Mouse (Mus musculus) left cerebral cortex, adult 9 months (tissue): ENCODE results near the gene Pawr.

Source experiments
- DNase-seq, 2 experiments: peaks; one replicate each; pipeline ENCODE4 v3.0.0; 2022; ENCODE audit warnings: low spot score in 2 of 2

Gene Pawr

GRCm38 (mm10) chr10:108356601-108357187 is 24.8 kb downstream of the Pawr start:
- no peak for DNase-seq

GRCm38 (mm10) chr10:108359974-108360373 is 28.1 kb downstream of the Pawr start:
- no peak for DNase-seq

- no peak for DNase-seq
These were observed 28.9 kb downstream of the Pawr start for GRCm38 (mm10) chr10:108360801-108361200.

GRCm38 (mm10) chr10:108361419-108362155 is 29.7 kb downstream of the Pawr start:
- DNase-seq, result no peak

GRCm38 (mm10) chr10:108363932-108364331 is 32.0 kb downstream of the Pawr start:
- DNase-seq, result no peak

- no peak for DNase-seq
These were observed 33.2 kb downstream of the Pawr start for GRCm38 (mm10) chr10:108364946-108365719.

GRCm38 (mm10) chr10:108366251-108366650 is 34.3 kb downstream of the Pawr start:
- no peak for DNase-seq

- DNase-seq, result no peak
These were observed 36.4 kb downstream of the Pawr start for GRCm38 (mm10) chr10:108368358-108368757.

- DNase-seq, result no peak
These were observed 40.3 kb downstream of the Pawr start for GRCm38 (mm10) chr10:108372258-108372657.

- no peak for DNase-seq
These were observed 40.9 kb downstream of the Pawr start for GRCm38 (mm10) chr10:108372858-108373257.

- DNase-seq, result no peak
These were observed 43.9 kb downstream of the Pawr start for GRCm38 (mm10) chr10:108375796-108376195.

GRCm38 (mm10) chr10:108376366-108376765 is 44.4 kb downstream of the Pawr start:
- DNase-seq, result no peak

GRCm38 (mm10) chr10:108377369-108377768 is 45.4 kb downstream of the Pawr start:
- no peak for DNase-seq

- DNase-seq, result no peak
These were observed 46.1 kb downstream of the Pawr start for GRCm38 (mm10) chr10:108378062-108378461.

- DNase-seq, result no peak
These were observed 46.6 kb downstream of the Pawr start for GRCm38 (mm10) chr10:108378479-108378878.

GRCm38 (mm10) chr10:108380715-108381114 is 48.8 kb downstream of the Pawr start:
- no peak for DNase-seq

GRCm38 (mm10) chr10:108384153-108384769 is 52.3 kb downstream of the Pawr start:
- no peak for DNase-seq

GRCm38 (mm10) chr10:108385480-108385955 is 53.6 kb downstream of the Pawr start:
- no peak for DNase-seq

GRCm38 (mm10) chr10:108388410-108388915 is 56.5 kb downstream of the Pawr start:
- no peak for DNase-seq

GRCm38 (mm10) chr10:108389178-108389926 is 57.4 kb downstream of the Pawr start:
- DNase-seq, result no peak

- DNase-seq, result no peak
These were observed 58.0 kb downstream of the Pawr start for GRCm38 (mm10) chr10:108389927-108390287.
